Mouse (Mus musculus) lung, adult 2 months (tissue): Measurements from ENCODE around the gene Tssk3.

ENCODE experiments used
- CTCF ChIP-seq: fragments of 200-500 bp; IDR thresholded peaks from 2 replicates; pipeline ENCODE4 v1.5.1; 2011; ENCODE audit warnings: mild to moderate bottlenecking, low read length, control low read depth; ENCODE audit not compliant: insufficient read depth
- POLR2A ChIP-seq: fragments of 200-500 bp; IDR thresholded peaks from 2 replicates; pipeline ENCODE4 v1.6.1; 2011; ENCODE audit warnings: low read depth, mild to moderate bottlenecking, control low read depth, low read length, borderline replicate concordance; ENCODE audit errors: extremely low read depth

GRCm38 (mm10) chr4:129460827-129461182, 30.0 kb downstream of the Tssk3 start:
- TF ChIP-seq POLR2A = no peak
- no peak for TF ChIP-seq CTCF
